In genomic region chr15:51709871-51710655, GRCm38 (mm10) we compare ENCODE assay signal across 8 mouse cellular contexts.
DNase-seq lines count a peak whose midpoint lies in the region; ATAC-seq lines count a peak whose summit lies in the region.
"Had no signal": no experiment of that assay in that cellular context is flagged by ENCODE, and none has a peak within 500 bp of the region (broad histone marks: within the 10 kb centered on the region; RNA-seq: fewer than 3 reads in every experiment).

No protein-coding gene starts in this region.

- no peaks in the 10 kb centered on the region for H3K9me3 ChIP-seq in hindbrain, embryonic 13.5 days
- H3K9me3 ChIP-seq: liver, embryonic 13.5 days had no signal

- H3K27me3 ChIP-seq in hindbrain, embryonic 13.5 days, result no peaks in the 10 kb centered on the region
- H3K27me3 ChIP-seq: liver, embryonic 13.5 days had no signal

- DNase-seq in adrenal gland, adult 8-10 months, result peak; percentile 69
- DNase-seq in cerebellum, adult 9-10 months, result peak; percentile 46
- peak; percentile 82 for DNase-seq in gastrocnemius, postnatal 10 days
- peak; percentile 59 to 60 for DNase-seq in left cerebral cortex, postnatal 25 days (ENCODE audit: low spot score in 2 of 2)
- DNase-seq in retina, adult 2 months (ENCODE audit: low read depth, low spot score), result peak; percentile 16
- DNase-seq in thymus, postnatal 4 days, result no peak
- DNase-seq: liver, embryonic 13.5 days had no signal

- H3K4me1 ChIP-seq in hindbrain, embryonic 13.5 days (replicated peaks), result peaks cover 16% of the 10 kb centered on the region
- H3K4me1 ChIP-seq: liver, embryonic 13.5 days had no signal

- intact Hi-C loops in left cerebral cortex, postnatal 25 days (cut with DNase I), result no loop called here

- H3K4me3 ChIP-seq in hindbrain, embryonic 13.5 days, result no peak overlapping the region
- H3K4me3 ChIP-seq: liver, embryonic 13.5 days had no signal

- H3K4me2 ChIP-seq in hindbrain, embryonic 13.5 days, result no peak overlapping the region
- H3K4me2 ChIP-seq: liver, embryonic 13.5 days had no signal

- 31% methylated on average over 13 of the region's 13 CpGs for WGBS in hindbrain, embryonic 13.5 days

- no peak overlapping the region for H3K9ac ChIP-seq in hindbrain, embryonic 13.5 days
- H3K9ac ChIP-seq: liver, embryonic 13.5 days had no signal

- no peaks in the 10 kb centered on the region for H3K36me3 ChIP-seq in hindbrain, embryonic 13.5 days
- H3K36me3 ChIP-seq: liver, embryonic 13.5 days had no signal

- ATAC-seq in hindbrain, embryonic 13.5 days (ENCODE audit: low FRiP score), result peak; percentile 94

- peak overlapping the region; percentile 42 for H3K27ac ChIP-seq in hindbrain, embryonic 13.5 days
- H3K27ac ChIP-seq: liver, embryonic 13.5 days had no signal
